Mouse (Mus musculus): ENCODE results near the gene Fam208a.

- TF ChIP-seq ZC3H11A (IDR thresholded peaks at IDR 0.05; ENCODE audit: borderline replicate concordance, low read depth, low read length) (no peak), MAFK (IDR thresholded peaks at IDR 0.05; ENCODE audit: insufficient read depth, low read depth, low read length) (no peak), ZNF384 (IDR thresholded peaks at IDR 0.05; ENCODE audit: low read depth, low read length) (no peak), CHD2 (IDR thresholded peaks at IDR 0.05; ENCODE audit: low read depth, low read length) (no peak), HCFC1 (IDR thresholded peaks at IDR 0.05; ENCODE audit: borderline replicate concordance, insufficient read depth, low read length) (no peak)
Measured at GRCm38 (mm10) chr14:27422301-27422700, 6.3 kb upstream of the Fam208a start.

All from ES-E14 (cell line).